Comparison of ENCODE assay signal across 8 mouse cellular contexts in the genomic region with DNA sequence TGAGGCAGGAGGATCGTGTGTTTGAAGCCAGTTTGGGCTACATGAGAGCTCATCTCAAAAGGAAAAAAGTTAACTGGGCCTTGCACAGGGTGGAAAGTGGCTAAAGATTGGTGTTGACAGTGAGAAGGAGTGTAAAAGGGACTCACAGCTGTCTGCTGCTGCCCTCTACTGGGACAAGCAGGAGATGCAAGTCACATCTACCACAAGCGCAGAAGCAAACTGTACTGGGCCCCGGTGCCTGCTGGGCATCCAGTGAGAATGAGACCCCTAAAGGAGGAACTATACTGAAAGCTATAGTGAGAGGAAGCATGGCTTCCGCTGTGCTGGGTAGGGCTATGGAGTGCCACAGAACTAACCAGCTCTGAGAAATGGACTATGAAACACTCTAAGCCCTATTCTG. TPM values are rescaled to one million over a fixed set of nuclear protein-coding genes. Genes with fewer than 3 reads are reported as not detected.
DNase-seq lines count a peak whose midpoint lies in the region; ATAC-seq lines count a peak whose summit lies in the region.

No protein-coding gene starts in this region.

- H3K27me3 ChIP-seq in hindbrain, embryonic 16.5 days (replicated peaks; ENCODE audit: control insufficient read depth, insufficient read depth, low read length): no peaks in the 10 kb centered on the region

- DNase-seq in T-cell, adult 2 months (ENCODE audit: low spot score): peak; percentile 39
- peak; percentile 93 to 94 for DNase-seq in cerebellum, postnatal 10 days
- DNase-seq in frontal cortex, postnatal 14 days (ENCODE audit: low spot score in 2 of 2): peak; percentile 68 to 87
- peak; percentile 74 for DNase-seq in left cerebral cortex, adult 11 months (ENCODE audit: low spot score)
- peak; percentile 87 for DNase-seq in lung, postnatal 36 days
- peak; percentile 93 to 95 for DNase-seq in right cerebral cortex, adult 2 months (ENCODE audit: low spot score in 2 of 2)
- DNase-seq in urinary bladder, adult 2 months (ENCODE audit: low spot score): peak; percentile 41

- no peak overlapping the region for H3K27ac ChIP-seq in hindbrain, embryonic 16.5 days (ENCODE audit: low read depth, low read length)

- 0 out of 2 replicates have a peak, but pooled peaks cover 4% of the 10 kb centered on the region for H3K36me3 ChIP-seq in hindbrain, embryonic 16.5 days (ENCODE audit: control insufficient read depth, insufficient read depth, low read length)

- WGBS in hindbrain, embryonic 16.5 days: 15% methylated on average over 4 of the region's 4 CpGs

- no peaks in the 10 kb centered on the region for H3K9me3 ChIP-seq in hindbrain, embryonic 16.5 days (ENCODE audit: control insufficient read depth, low read length)

- H3K9ac ChIP-seq in hindbrain, embryonic 16.5 days (ENCODE audit: low read depth, low read length): no peak overlapping the region

- no peak overlapping the region for H3K4me2 ChIP-seq in hindbrain, embryonic 16.5 days (ENCODE audit: low read length)

- no peaks in the 10 kb centered on the region for H3K4me1 ChIP-seq in hindbrain, embryonic 16.5 days (ENCODE audit: control insufficient read depth, insufficient read depth, low read depth, low read length)

- peak; percentile 80 for ATAC-seq in hindbrain, embryonic 16.5 days

- H3K4me3 ChIP-seq in hindbrain, embryonic 16.5 days (ENCODE audit: low read length): no peak overlapping the region

RNA-seq across cellular contexts. Expression of gene Apaf1, which starts 50.2 kb away (rescaled TPM):
- polyA plus RNA-seq in hindbrain, embryonic 16.5 days (2015; fragmentation: Nextera tagmentation; extraction: Ambion mirVana): 12.2 and 15.2 TPM in 2 replicates
- polyA plus RNA-seq in urinary bladder, adult 2 months (2012; rRNA removed): 9.2 and 10.3 TPM in 2 replicates

RNA-seq across cellular contexts. Expression of gene Ikbip, which starts 50.3 kb away (rescaled TPM):
- 19.7 and 20.6 TPM in 2 replicates for polyA plus RNA-seq in hindbrain, embryonic 16.5 days (2015; fragmentation: Nextera tagmentation; extraction: Ambion mirVana)
- polyA plus RNA-seq in urinary bladder, adult 2 months (2012; rRNA removed): 42.1 and 42.5 TPM in 2 replicates

Comparison
In these comparisons a context has a peak if more than half of its experiments do, and no peak if none do; other contexts are left out.
1. DNase-seq: peak in every context shown above with its lines; median percentile 94 in right cerebral cortex, adult 2 months; 94 in cerebellum, postnatal 10 days; 87 in lung, postnatal 36 days; 78 in frontal cortex, postnatal 14 days; 74 in left cerebral cortex, adult 11 months; 41 in urinary bladder, adult 2 months; 39 in T-cell, adult 2 months.